ENCODE assay signal across 11 mouse cellular contexts in genomic region chr9:13518031-13518430, GRCm38 (mm10).
DNase-seq lines count a peak whose midpoint lies in the region; ATAC-seq and TF ChIP-seq lines count a peak whose summit lies in the region.
"Had no signal": no experiment of that assay in that cellular context is flagged by ENCODE, and none has a peak within 500 bp of the region (broad histone marks: within the 10 kb centered on the region; RNA-seq: fewer than 3 reads in every experiment).

No protein-coding gene starts in this region.

- H3K9me3 ChIP-seq in heart, embryonic 14.5 days (ENCODE audit: control insufficient read depth, low read length): 0 out of 2 replicates have a peak, but pooled peaks cover 2% of the 10 kb centered on the region
- H3K9me3 ChIP-seq in lung, embryonic 14.5 days (ENCODE audit: low read depth, low read length): no peaks in the 10 kb centered on the region
- no peaks in the 10 kb centered on the region for H3K9me3 ChIP-seq in embryonic facial prominence, embryonic 14.5 days (ENCODE audit: control insufficient read depth, low read length)

- H3K4me1 ChIP-seq in heart, embryonic 14.5 days (ENCODE audit: control insufficient read depth in 2 of 2, insufficient read depth in 2 of 2, low read length in 2 of 2): peaks cover 4 to 8% of the 10 kb centered on the region in 2 experiments; a peak in 3 of 4 replicates
- H3K4me1 ChIP-seq in lung, embryonic 14.5 days (ENCODE audit: insufficient read depth): 0 out of 2 replicates have a peak, but pooled peaks cover 4% of the 10 kb centered on the region
- H3K4me1 ChIP-seq in embryonic facial prominence, embryonic 14.5 days (ENCODE audit: control insufficient read depth, insufficient read depth, low read length): 0 out of 2 replicates have a peak, but pooled peaks cover 2% of the 10 kb centered on the region

- no peak for DNase-seq in heart, postnatal 10 days
- DNase-seq in lung, embryonic 14.5 days: peak; percentile 51
- no peak for DNase-seq in lung, adult 18-20 months
- DNase-seq in embryonic facial prominence, embryonic 14.5 days (ENCODE audit: low spot score): peak; percentile 38
- peak; percentile 24 for DNase-seq in lung, postnatal 36 days
- no peak for DNase-seq in layer of hippocampus, postnatal 25 days (ENCODE audit: extremely low spot score in 1 of 2, low spot score in 1 of 2)
- no peak for DNase-seq in spleen, postnatal 36 days (ENCODE audit: low spot score in 2 of 2)
- DNase-seq: adrenal gland, postnatal 25 days; right cerebral cortex, postnatal 25 days; thymus, postnatal 4 days had no signal

- H3K36me3 ChIP-seq in heart, embryonic 14.5 days (ENCODE audit: control insufficient read depth, insufficient read depth, low read length): no peaks in the 10 kb centered on the region
- H3K36me3 ChIP-seq in lung, embryonic 14.5 days (ENCODE audit: insufficient read depth): no peaks in the 10 kb centered on the region
- H3K36me3 ChIP-seq in embryonic facial prominence, embryonic 14.5 days (ENCODE audit: control insufficient read depth, insufficient read depth, low read length): no peaks in the 10 kb centered on the region

- no peak overlapping the region for H3K9ac ChIP-seq in heart, embryonic 14.5 days (ENCODE audit: low read length)
- H3K9ac ChIP-seq in lung, embryonic 14.5 days: no peak overlapping the region
- H3K9ac ChIP-seq in embryonic facial prominence, embryonic 14.5 days (ENCODE audit: low read depth, low read length): no peak overlapping the region

- peak overlapping the region; percentile 57 to 61 for H3K27ac ChIP-seq in heart, embryonic 14.5 days (replicated peaks in 1 of 2; ENCODE audit: control insufficient read depth in 1 of 2, insufficient read depth in 1 of 2, low read depth in 2 of 2, low read length in 2 of 2)
- H3K27ac ChIP-seq in lung, embryonic 14.5 days (ENCODE audit: low read depth): no peak overlapping the region
- H3K27ac ChIP-seq in embryonic facial prominence, embryonic 14.5 days (replicated peaks; ENCODE audit: low read depth, low read length): no peak overlapping the region

- H3K4me3 ChIP-seq in heart, embryonic 14.5 days (ENCODE audit: control insufficient read depth in 1 of 2, insufficient read depth in 1 of 2, low read depth in 1 of 2, low read length in 2 of 2): no peak overlapping the region
- H3K4me3 ChIP-seq in lung, embryonic 14.5 days (ENCODE audit: low read depth, low read length): no peak overlapping the region
- H3K4me3 ChIP-seq in embryonic facial prominence, embryonic 14.5 days (ENCODE audit: low read depth, low read length): no peak overlapping the region

- WGBS in heart, embryonic 14.5 days: 65% methylated on average over 2 of the region's 2 CpGs
- 75% methylated on average over 2 of the region's 2 CpGs for WGBS in lung, embryonic 14.5 days
- WGBS in embryonic facial prominence, embryonic 14.5 days: 72% methylated on average over 2 of the region's 2 CpGs

- peak; percentile 54 for ATAC-seq in heart, embryonic 14.5 days (ENCODE audit: insufficient number of reproducible peaks, insufficient read depth, low FRiP score, low read depth)
- ATAC-seq in lung, embryonic 14.5 days (ENCODE audit: insufficient read depth): peak; percentile 66; the same call in 1 of the 2 replicates
- no peak for ATAC-seq in embryonic facial prominence, embryonic 14.5 days (ENCODE audit: low read depth)

- intact Hi-C loops in heart, postnatal 10 days (cut with DNase I): no loop called here

- no peak overlapping the region for H3K4me2 ChIP-seq in heart, embryonic 14.5 days (ENCODE audit: low read length)
- H3K4me2 ChIP-seq in lung, embryonic 14.5 days: no peak overlapping the region
- H3K4me2 ChIP-seq in embryonic facial prominence, embryonic 14.5 days (ENCODE audit: low read depth, low read length): no peak overlapping the region

- no peak for TF ChIP-seq CTCF in lung, embryonic 14.5 days (IDR thresholded peaks at IDR 0.05; ENCODE audit: low read depth)

- no peaks in the 10 kb centered on the region for H3K27me3 ChIP-seq in heart, embryonic 14.5 days (ENCODE audit: control insufficient read depth, insufficient read depth, low read length)
- H3K27me3 ChIP-seq in lung, embryonic 14.5 days (ENCODE audit: insufficient read depth, low read length): no peaks in the 10 kb centered on the region
- no peaks in the 10 kb centered on the region for H3K27me3 ChIP-seq in embryonic facial prominence, embryonic 14.5 days (replicated peaks; ENCODE audit: control insufficient read depth, insufficient read depth, low read length)

Comparison
In these comparisons a context has a peak if more than half of its experiments do, and no peak if none do; other contexts are left out.
1. DNase-seq: peak in lung, embryonic 14.5 days (single experiment), embryonic facial prominence, embryonic 14.5 days (single experiment) and lung, postnatal 36 days (single experiment); none in heart, postnatal 10 days (0 of 2), lung, adult 18-20 months (0 of 2), layer of hippocampus, postnatal 25 days (0 of 2) and spleen, postnatal 36 days (0 of 2).
2. H3K27ac ChIP-seq: peak in heart, embryonic 14.5 days (2 of 2); none in lung, embryonic 14.5 days (single experiment) and embryonic facial prominence, embryonic 14.5 days (single experiment).